Mouse (Mus musculus) myocyte (in vitro differentiated cells): ENCODE results near the gene Dmrtc2. TPM values are rescaled to one million over a fixed set of nuclear protein-coding genes. Genes with fewer than 3 reads are reported as not detected.
A peak's percentile ranks its signal among the peaks of the same experiment; 100 is the strongest.

Experiments
- H3K27me3 ChIP-seq: one replicate; pipeline ENCODE4 v1.6.1; 2011; ENCODE audit not compliant: control insufficient read depth, insufficient read depth, insufficient read length
- H3K36me3 ChIP-seq: one replicate; pipeline ENCODE4 v1.6.1; 2011; ENCODE audit not compliant: control insufficient read depth, insufficient read depth
- H3K4me2 ChIP-seq: one replicate; pipeline ENCODE4 v1.6.1; 2011; ENCODE audit warnings: low read depth, control low read depth
- H3K4me3 ChIP-seq: one replicate; pipeline ENCODE4 v1.5.1; 2011; ENCODE audit warnings: mild to moderate bottlenecking, control low read depth, moderate library complexity
- H3K79me2 ChIP-seq: one replicate; pipeline ENCODE4 v1.6.1; 2011; ENCODE audit not compliant: control insufficient read depth, insufficient read depth
- H3ac ChIP-seq: one replicate; pipeline ENCODE4 v1.6.1; 2011; ENCODE audit not compliant: control insufficient read depth, insufficient read length
- CEBPB ChIP-seq: IDR thresholded peaks from 2 replicates; pipeline ENCODE4 v1.6.1; 2011; ENCODE audit warnings: mild to moderate bottlenecking, moderate library complexity; ENCODE audit not compliant: poor library complexity, insufficient read depth, severe bottlenecking
- E2F4 ChIP-seq: IDR thresholded peaks from one replicate; pipeline ENCODE4 v1.6.1; 2011; ENCODE audit warnings: mild to moderate bottlenecking, control low read depth, moderate library complexity; ENCODE audit not compliant: insufficient read depth
- MAX ChIP-seq: IDR thresholded peaks from one replicate; pipeline ENCODE4 v1.6.1; 2011; ENCODE audit warnings: low read depth, mild to moderate bottlenecking, control low read depth
- MYOD1 ChIP-seq, 3 experiments: IDR thresholded peaks; one replicate each; pipeline ENCODE4 v1.6.1; 2011; ENCODE audit warnings: control low read depth in 2 of 3, low read depth in 2 of 3, mild to moderate bottlenecking in 2 of 3, moderate library complexity in 1 of 3; ENCODE audit not compliant: insufficient read length in 2 of 3, control insufficient read depth in 1 of 3
- MYOG ChIP-seq, 3 experiments: IDR thresholded peaks; one replicate each; pipeline ENCODE4 v1.6.1; 2011; ENCODE audit warnings: control low read depth in 2 of 3, low read depth in 2 of 3, mild to moderate bottlenecking in 2 of 3; ENCODE audit not compliant: insufficient read length in 2 of 3, control insufficient read depth in 1 of 3, insufficient read depth in 1 of 3
- POLR2A ChIP-seq: IDR thresholded peaks from one replicate; pipeline ENCODE4 v1.6.1; 2011; ENCODE audit warnings: low read depth, mild to moderate bottlenecking, control low read depth, moderate library complexity; ENCODE audit not compliant: insufficient read length
- POLR2AphosphoS2 ChIP-seq: IDR thresholded peaks from one replicate; pipeline ENCODE4 v1.6.1; 2011; ENCODE audit warnings: low read depth, control low read depth; ENCODE audit not compliant: insufficient read length
- REST ChIP-seq: IDR thresholded peaks from one replicate; pipeline ENCODE4 v1.6.1; 2011; ENCODE audit warnings: mild to moderate bottlenecking, control low read depth, moderate library complexity; ENCODE audit not compliant: insufficient read depth, insufficient read length
- SRF ChIP-seq: IDR thresholded peaks from one replicate; pipeline ENCODE4 v1.6.1; 2011; ENCODE audit warnings: low read depth; ENCODE audit not compliant: control insufficient read depth, insufficient read length
- TCF12 ChIP-seq: IDR thresholded peaks from one replicate; pipeline ENCODE4 v1.6.1; 2011; ENCODE audit warnings: mild to moderate bottlenecking, control low read depth; ENCODE audit not compliant: poor library complexity, insufficient read depth, severe bottlenecking
- TCF3 ChIP-seq: IDR thresholded peaks from one replicate; pipeline ENCODE4 v1.6.1; 2011; ENCODE audit warnings: low read depth, control low read depth; ENCODE audit not compliant: insufficient read length
- USF1 ChIP-seq: IDR thresholded peaks from one replicate; pipeline ENCODE4 v1.6.1; 2011; ENCODE audit warnings: low read depth, mild to moderate bottlenecking, control low read depth, moderate library complexity
- polyA plus RNA-seq: library from polyadenylated mRNA; unstranded; fragments of >200 nt; fragmentation: generic; extraction: Trizol; gene quantifications from one replicate; pipeline ENCODE4 v1.2.1, GENCODE M21; 2012; ENCODE audit warnings: missing spikeins

Dmrtc2 gene
- polyA plus RNA-seq, 1 experiment, result not detected

- Histone ChIP-seq H3K36me3 (no peaks in the 10 kb centered on the region), H3K79me2 (no peaks in the 10 kb centered on the region), H3K4me3 (no peak overlapping the region), H3K4me2 (no peak overlapping the region), H3K27me3 (no peaks in the 10 kb centered on the region), H3ac (no peak overlapping the region)
- TF ChIP-seq CEBPB, result no peak
- TF ChIP-seq USF1, result no peak
- no peak for TF ChIP-seq POLR2AphosphoS2
- no peak for TF ChIP-seq POLR2A
- no peak for TF ChIP-seq REST
- TF ChIP-seq E2F4, result no peak
- TF ChIP-seq MYOD1 (IDR thresholded peaks at IDR 0.05; ENCODE audit: control insufficient read depth in 1 of 3, insufficient read length in 2 of 3, low read depth in 2 of 3), result no peak
- no peak for TF ChIP-seq TCF12
Measured at GRCm38 (mm10) chr7:24896269-24896668, 26.4 kb downstream of the Dmrtc2 start.

GRCm38 (mm10) chr7:24897224-24897623, 27.4 kb downstream of the Dmrtc2 start, which contains the start of gene Cd79a:
Cd79a (plus strand) TSS chr7:24897381.
- H3K4me3 ChIP-seq, result no peak within 1 kb of the TSS
- H3K27me3 ChIP-seq, result no peaks in the 10 kb centered on the region
- no peak within 1 kb of the TSS for H3ac ChIP-seq
- H3K79me2 ChIP-seq, result no peaks in the 10 kb centered on the region
- no peak within 1 kb of the TSS for H3K4me2 ChIP-seq
- no peak for TF ChIP-seq USF1
- no peak for TF ChIP-seq TCF12
- no peaks in the 10 kb centered on the region for H3K36me3 ChIP-seq

DNA sequence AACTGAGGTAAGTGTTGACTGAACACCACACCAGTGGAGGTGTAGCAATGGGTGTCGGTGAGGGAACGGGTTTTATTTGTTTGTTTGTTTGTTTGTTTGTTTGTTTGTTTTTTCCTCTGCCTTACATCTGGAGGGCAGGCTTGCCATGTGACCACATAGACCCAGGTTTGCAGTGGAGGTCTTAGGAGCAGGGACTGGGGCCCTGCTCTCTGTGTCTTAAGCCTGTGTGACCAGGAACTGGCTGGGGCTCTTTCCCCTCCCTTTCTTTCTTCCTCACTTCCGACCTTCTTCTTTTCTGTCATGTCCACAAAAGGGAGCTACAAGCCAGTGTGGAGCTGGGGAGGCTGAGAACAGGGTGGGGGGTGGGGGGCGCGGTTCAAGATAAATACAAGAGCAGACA, 28.1 kb downstream of the Dmrtc2 start:
- H3K27me3 ChIP-seq, result no peaks in the 10 kb centered on the region
- TF ChIP-seq REST (no peak), MAX (no peak), TCF12 (no peak)
- H3ac ChIP-seq, result no peak overlapping the region
- H3K4me2 ChIP-seq, result no peak overlapping the region
- H3K36me3 ChIP-seq, result no peaks in the 10 kb centered on the region
- H3K79me2 ChIP-seq, result no peaks in the 10 kb centered on the region
- H3K4me3 ChIP-seq, result no peak overlapping the region

GRCm38 (mm10) chr7:24901114-24901513, 31.3 kb downstream of the Dmrtc2 start:
- Histone ChIP-seq H3ac (no peak overlapping the region), H3K27me3 (no peaks in the 10 kb centered on the region), H3K4me2 (no peak overlapping the region), H3K36me3 (no peaks in the 10 kb centered on the region), H3K79me2 (peaks cover 17% of the 10 kb centered on the region), H3K4me3 (no peak overlapping the region)
- TF ChIP-seq POLR2A, result no peak
- TF ChIP-seq REST, result no peak
- no peak for TF ChIP-seq USF1
- TF ChIP-seq MYOD1 (IDR thresholded peaks at IDR 0.05; ENCODE audit: control insufficient read depth in 1 of 3, insufficient read length in 2 of 3, low read depth in 2 of 3), result no peak
- no peak for TF ChIP-seq E2F4
- TF ChIP-seq CEBPB, result no peak
- TF ChIP-seq MAX, result no peak
- TF ChIP-seq SRF, result no peak
- TF ChIP-seq MYOG (IDR thresholded peaks at IDR 0.05; ENCODE audit: control insufficient read depth in 1 of 3, insufficient read depth in 1 of 3, insufficient read length in 2 of 3, low read depth in 2 of 3), result no peak
- no peak for TF ChIP-seq POLR2AphosphoS2
- TF ChIP-seq TCF3, result no peak
- no peak for TF ChIP-seq TCF12

GRCm38 (mm10) chr7:24901842-24902241, 32.0 kb downstream of the Dmrtc2 start:
- Histone ChIP-seq H3ac (no peak overlapping the region), H3K79me2 (peaks cover 18% of the 10 kb centered on the region), H3K36me3 (no peaks in the 10 kb centered on the region), H3K27me3 (no peaks in the 10 kb centered on the region), H3K4me2 (no peak overlapping the region), H3K4me3 (peak overlapping the region; percentile 73)
- TF ChIP-seq MYOG (IDR thresholded peaks at IDR 0.05; ENCODE audit: control insufficient read depth in 1 of 3, insufficient read depth in 1 of 3, insufficient read length in 2 of 3, low read depth in 2 of 3), result no peak
- TF ChIP-seq TCF12, result no peak
- TF ChIP-seq MYOD1 (IDR thresholded peaks at IDR 0.05; ENCODE audit: control insufficient read depth in 1 of 3, insufficient read length in 2 of 3, low read depth in 2 of 3), result no peak
- no peak for TF ChIP-seq MAX
- no peak for TF ChIP-seq SRF
- no peak for TF ChIP-seq REST
- no peak for TF ChIP-seq TCF3
- TF ChIP-seq CEBPB, result no peak
- TF ChIP-seq POLR2AphosphoS2, result no peak
- TF ChIP-seq USF1, result no peak
- TF ChIP-seq POLR2A, result no peak
- TF ChIP-seq E2F4, result no peak

DNA sequence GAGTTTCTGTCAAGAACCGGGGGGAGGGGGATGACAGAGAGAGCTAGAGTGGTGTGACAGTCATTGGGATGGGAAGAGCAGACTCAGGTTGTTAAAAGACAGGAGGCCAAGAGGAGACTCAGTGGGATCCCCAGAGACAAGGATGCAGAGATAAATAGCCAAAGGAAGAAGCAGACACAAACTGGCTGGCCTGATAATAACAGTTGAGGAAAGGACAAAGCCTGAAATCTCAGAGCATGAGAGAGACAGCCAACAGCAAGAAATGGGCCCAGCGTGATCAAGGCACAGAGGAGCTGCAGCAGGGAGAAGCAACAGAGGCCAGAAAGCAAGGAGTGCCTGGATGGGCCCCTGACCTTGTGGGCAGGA, 32.4 kb downstream of the Dmrtc2 start:
- H3K79me2 ChIP-seq, result peaks cover 18% of the 10 kb centered on the region
- peak overlapping the region; percentile 38 for H3K4me2 ChIP-seq
- H3K36me3 ChIP-seq, result no peaks in the 10 kb centered on the region
- no peaks in the 10 kb centered on the region for H3K27me3 ChIP-seq
- no peak overlapping the region for H3ac ChIP-seq
- TF ChIP-seq USF1 (no peak), SRF (no peak)
- peak overlapping the region; percentile 73 for H3K4me3 ChIP-seq
